Mouse (Mus musculus) fibroblast of lung, adult 2 months (primary cell): ENCODE data around the gene Sike1.

Experiments used
- DNase-seq: peaks from one replicate; pipeline ENCODE4 v3.0.0-alpha.2; 2011; ENCODE audit warnings: low read depth

Sike1 gene

DNA sequence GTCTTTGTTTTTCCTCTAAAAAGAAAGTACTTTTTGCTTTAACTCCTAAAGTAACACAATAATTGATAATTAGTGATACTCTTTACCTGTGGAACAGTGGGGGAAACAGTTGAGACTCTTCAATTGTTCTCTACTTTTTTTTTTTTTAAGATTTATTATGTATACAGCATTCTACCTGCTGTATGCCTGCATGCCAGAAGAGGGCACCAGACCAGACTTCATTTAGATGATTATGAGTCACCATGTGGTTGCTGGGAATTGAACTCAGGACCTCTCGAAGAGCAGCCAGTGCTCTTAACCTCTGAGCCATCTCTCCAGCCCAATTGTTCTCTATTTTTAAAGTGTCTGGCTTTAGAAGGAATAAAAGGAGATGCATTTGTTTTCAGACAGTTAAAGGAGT is 30.7 kb downstream of the Sike1 start:
- no peak for DNase-seq

DNA sequence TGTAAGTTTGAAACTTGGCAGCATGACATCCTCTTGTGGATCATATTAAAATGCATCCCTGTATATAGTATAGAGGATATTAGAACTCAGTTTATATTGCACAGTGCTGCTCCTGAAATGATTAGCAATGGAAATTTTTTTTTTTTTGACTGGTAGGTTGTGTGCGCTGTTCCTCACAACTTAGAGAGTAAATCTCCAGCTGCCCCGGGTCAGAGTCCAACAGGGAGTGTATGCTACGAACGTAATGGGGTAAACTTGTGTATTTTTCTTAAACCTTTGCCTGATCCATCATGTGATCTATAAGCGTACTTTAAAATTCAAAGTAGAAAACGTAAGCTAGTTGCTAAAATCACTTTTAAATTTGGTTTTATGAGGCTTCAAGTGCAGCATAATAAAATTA is 44.8 kb downstream of the Sike1 start:
- DNase-seq, result no peak

DNA sequence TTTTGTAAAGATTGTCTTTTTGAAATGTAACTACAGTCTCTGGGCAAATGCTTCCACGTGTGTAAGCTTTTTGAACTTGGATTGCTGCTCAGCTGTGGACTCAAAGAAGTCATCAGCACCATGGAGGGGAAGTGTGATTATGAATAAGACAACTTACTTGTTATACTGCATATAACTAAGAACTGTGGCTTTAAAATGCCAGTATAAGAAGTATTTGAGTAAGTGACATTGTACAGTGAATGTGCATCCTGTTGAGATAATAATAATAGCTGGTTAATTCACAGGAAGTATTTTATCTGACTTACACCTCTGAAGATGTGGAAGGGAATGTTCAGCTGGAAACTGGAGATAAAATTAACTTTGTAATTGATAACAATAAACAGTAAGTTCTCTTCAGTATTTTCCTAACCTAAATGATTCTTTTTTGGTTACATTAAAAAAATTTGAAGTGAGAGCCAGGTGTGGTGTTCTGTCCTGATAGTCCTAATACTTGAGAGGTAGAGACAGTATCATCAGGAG is 45.4 kb downstream of the Sike1 start:
- DNase-seq, result no peak

- no peak for DNase-seq
Measured at GRCm38 (mm10) chr3:103056016-103056595, 60.6 kb downstream of the Sike1 start.

- DNase-seq, result no peak
Measured at GRCm38 (mm10) chr3:103057752-103058151, 62.2 kb downstream of the Sike1 start.
